Mouse (Mus musculus) urinary bladder, adult 2 months (tissue): ENCODE data around the gene Hoxd12. TPM values are rescaled to one million over a fixed set of nuclear protein-coding genes. Genes with fewer than 3 reads are reported as not detected.

Source experiments
- DNase-seq: peaks from one replicate; pipeline ENCODE4 v3.0.0; 2022; ENCODE audit warnings: low spot score
- polyA plus RNA-seq: library from polyadenylated mRNA; depleted of rRNA; stranded (reverse); fragments of >200 nt; gene quantifications from 2 replicates; pipeline ENCODE4 v1.2.3, GENCODE M21; 2012

Gene Hoxd12
- polyA plus RNA-seq, 1 experiment = 2.6 TPM

DNA sequence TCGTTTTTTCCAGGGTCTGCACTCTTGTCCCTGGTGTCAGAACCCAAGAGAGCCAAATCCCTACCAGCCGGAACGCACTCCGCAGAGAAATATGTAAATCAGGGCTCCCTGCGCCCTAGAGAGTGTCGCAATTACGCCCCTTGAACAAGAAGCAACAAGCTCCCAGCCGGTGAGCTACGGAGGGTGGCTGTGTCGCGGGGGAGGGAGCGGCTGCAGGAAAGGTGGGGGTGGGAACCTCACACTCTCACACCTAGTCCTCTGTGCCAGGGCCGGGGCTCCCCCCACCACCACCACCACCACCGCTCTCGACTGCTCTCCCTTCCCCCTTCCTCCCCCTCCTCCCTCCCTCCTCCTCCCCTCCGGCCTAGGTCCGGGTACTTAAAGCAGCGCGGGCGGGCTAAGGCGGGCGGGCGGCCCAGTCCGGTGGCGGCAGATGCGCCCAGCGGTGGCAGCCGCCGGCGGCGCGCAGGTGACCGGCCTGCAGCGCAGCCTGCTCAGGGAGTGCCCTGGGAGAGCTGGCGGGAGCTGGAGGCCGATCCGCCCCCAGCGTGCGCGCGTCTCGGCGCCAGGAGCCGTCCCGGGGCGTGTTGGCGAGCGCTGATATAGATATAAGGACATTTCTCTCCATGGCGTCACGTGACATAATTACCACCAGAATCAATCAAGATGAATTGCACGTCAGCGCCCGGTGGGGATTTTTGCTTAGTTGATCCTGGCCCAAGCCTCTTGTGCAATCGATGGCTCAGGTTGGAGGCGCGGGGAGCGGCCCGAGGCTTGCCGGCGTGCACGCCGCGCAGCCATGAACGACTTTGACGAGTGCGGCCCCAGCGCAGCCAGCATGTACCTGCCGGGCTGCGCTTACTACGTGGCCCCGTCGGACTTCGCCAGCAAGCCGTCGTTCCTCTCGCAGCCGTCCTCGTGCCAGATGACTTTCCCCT lies 7.0 kb downstream of the Hoxd12 start:
- DNase-seq = peak; percentile 57

DNA sequence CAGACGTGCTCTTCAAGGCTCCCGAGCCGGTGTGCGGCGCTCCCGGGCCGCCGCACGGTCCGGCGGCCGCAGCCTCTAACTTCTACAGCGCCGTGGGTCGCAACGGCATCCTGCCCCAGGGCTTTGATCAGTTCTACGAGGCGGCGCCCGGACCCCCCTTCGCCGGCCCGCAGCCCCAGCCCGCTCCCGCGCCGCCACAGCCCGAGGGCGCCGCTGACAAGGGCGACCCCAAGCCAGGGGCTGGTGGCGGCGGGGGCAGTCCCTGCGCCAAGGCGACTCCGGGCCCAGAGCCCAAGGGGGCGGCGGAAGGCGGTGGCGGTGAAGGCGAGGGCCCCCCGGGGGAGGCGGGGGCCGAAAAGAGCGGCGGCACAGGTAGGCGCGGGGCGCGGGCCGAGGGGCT lies 8.0 kb downstream of the Hoxd12 start:
- peak; percentile 32 for DNase-seq

DNA sequence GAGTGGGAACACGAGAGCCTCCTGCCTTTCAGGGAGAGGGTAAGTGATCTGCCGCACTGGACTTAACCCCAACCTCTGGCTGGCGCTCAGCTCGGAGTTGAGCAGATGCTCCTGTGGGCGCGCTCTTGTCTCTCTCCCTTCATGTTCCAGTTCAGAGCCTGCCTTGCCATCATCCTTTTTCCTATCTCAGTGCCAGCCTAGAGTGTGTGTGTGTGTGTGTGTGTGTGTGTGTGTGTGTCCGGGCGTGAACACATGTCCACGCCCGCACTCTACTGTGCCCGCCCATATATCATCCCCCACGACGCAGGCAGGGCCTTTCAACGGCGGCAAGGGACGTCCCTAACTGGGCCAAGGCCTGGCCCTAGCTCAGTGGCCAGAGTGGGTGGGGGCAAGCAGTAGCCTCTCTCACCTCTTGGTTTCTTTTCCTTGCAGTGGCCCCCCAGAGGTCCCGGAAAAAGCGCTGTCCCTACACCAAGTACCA lies 8.7 kb downstream of the Hoxd12 start:
- DNase-seq = no peak

DNA sequence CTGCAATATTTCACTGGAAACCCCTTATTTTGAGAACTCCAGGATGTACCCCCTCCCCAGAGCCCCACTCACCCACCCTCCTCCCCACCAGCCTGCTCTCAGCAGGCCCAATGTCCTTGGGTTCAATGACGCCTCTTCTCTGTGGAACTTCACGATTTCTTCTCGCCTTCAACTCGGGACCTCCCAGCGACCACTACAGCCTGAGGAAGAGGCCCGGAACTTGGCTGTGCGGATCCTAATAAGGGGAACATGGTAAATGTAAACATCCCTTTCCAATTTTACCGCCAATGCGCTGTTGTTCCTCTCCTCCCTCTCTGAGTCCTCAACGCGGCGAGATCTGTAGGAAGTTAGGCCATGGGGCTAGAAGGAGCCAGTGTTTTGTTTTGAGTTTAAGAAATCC lies 9.3 kb downstream of the Hoxd12 start:
- no peak for DNase-seq

DNA sequence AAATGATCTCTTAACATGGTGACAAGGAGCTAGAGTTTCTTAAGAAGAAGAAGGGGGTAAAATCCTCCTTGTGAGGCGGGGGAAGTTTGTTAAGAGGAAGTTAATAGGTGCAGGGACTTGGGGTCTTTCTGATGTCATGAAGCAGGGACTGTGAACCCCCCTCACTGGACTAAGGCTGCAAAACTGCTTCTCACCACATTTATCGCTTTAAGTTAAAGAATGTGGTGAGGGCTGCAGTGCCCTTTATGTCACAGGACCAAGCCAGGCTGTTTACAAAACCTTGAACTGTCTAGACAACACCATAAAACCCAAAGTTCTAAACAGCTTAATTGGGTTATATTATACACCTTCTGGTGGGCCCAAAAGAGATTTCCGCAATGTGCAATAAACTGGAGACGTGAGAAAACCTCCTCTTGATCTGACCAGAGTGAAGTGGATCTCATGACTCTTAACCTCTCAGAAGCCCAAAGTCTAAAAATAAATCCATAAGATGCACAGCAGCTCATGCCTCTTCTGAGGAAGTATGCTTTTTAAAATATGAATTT lies 10.3 kb downstream of the Hoxd12 start:
- no peak for DNase-seq

DNA sequence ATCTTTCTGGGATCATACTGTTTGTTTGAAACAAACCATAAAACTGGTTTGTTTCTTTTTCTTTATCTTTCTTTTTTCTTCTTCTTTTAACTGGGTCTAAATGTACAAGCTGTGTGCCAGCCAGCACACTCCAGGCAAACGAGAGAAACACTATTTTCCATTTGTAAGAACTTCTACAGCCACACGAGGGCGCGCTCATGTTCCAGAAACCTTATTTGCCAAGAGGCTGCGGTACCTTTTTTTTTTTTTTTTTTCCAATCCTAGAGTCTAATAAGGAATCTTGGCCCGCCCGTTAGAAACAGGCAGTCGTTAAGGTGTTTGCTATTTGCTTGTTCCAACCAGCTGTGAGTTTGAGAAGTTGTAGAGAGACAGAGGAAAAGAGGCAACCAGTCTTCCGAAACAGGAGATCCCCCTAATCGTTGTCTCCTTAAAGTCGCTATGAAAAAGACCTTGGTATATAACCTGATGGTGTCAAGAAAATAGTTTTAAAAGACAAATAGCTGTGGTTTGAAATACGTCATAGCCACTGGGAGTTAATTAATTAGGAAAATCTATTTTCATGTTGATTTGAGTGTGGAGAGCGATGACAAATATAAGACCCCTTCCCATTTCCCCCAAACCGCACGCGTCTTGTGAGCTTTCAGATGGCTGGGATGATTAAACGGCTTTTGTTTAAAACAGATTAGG lies 11.6 kb downstream of the Hoxd12 start:
- DNase-seq = no peak

DNA sequence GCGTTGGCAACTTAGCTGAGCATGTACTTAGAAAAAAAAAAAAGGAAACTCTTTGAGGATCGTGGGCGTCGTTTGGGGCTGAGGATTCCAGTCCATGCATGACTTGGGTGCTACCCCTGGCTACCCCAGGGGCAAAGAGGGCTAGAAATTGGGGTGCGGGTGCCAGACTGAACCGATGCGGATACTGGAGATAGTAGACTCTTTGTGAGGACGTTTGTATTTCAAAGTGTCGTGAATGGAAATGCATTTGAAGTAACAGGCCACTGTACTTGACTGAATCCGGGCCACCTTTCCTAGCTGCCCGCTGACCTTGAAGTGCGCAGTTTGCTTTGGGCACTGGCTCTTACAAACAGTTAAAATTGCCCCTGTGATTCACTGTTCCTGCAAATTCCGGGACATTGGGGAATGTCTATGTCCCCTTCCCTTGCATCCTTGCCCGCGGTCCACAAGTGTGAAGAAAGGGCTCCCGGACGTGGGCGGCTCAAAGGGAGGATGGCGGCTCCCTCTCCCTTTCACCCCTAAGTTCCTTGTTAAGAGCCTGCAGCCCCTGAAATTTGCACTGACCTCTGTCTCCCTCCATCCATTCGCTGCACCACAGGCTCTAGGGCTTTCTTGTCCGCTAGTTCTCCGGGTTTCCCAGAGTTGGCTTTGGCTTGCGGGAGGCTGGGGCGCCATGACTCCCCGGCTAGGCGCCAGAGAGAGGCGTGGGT lies 12.3 kb downstream of the Hoxd12 start:
- no peak for DNase-seq

DNA sequence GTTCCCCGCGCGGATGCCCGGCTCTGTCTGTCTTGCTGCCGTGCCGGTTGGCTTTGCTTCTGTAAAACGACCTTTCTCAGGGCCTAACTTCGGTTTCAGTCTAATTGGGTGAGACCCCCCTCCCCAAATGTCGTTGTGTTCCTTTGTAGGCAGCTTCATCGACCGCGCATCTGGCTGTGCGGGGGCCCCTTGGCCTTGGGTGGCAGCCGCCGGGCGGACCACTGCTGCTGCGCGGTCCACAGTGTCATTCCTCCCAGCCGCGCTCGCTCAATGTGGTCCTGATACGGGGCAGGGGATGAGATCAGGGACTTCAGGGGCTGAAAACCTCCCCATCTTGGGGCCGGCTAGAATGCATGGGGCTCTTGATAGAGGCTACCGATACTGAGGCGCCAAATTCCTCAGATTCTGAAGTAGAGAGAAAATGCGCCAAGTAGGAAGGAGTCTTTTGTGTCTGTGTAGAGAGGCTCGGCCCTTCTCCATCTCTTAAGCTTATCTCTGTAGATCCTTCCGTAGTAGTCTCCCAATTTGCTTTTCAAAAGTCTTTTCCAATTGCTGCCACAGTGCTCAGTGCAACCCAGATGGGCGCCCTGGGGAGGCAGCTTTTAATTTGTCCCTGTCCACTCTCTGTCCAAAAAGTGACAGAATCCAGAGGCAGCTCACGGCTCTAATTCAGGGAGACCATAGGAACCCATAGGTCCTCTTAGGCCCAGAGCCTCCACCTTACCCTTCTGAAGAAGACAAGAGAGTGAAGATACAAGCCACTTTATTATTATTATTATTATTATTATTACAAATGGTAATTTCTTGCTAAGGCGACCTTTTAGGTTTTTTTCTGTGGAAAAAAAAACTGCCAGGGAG lies 13.1 kb downstream of the Hoxd12 start:
- peak; percentile 12 for DNase-seq

DNA sequence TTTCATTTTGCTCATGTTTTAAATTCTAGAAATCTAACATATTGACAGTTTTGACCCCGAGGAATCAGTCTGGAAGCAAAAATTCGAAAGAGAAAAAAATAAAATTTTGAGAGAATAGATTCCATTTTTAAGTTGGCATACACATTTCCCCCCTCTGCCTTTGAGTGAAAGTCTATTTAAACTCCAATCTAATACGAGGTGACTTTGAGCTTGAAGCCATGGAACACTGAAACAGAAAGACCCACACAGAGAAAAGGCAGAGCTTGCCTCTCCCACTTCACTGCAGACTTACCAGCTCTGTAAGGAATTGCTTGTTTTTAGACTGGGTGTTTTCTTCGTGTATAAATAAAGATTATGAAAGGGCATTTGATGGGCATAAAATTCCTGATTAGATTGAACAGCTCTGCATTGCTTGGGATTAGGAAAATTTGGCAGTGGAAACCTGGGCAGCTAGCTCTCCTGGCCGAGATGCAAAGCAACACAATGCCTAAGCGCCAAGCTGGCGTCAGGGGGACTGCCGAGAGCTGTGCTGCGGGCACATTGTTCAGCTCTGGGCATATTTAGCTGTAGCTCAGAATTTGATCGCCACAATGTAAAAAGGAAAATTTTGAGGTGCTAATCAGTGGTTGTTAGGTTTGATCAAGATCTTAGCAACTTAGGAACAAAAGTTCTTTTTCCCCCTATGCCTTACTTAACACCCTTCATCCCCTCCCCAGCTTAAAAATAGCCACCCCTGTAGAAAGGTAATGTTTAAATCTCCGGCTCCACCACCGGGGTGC lies 14.2 kb downstream of the Hoxd12 start:
- peak; percentile 15 for DNase-seq

DNA sequence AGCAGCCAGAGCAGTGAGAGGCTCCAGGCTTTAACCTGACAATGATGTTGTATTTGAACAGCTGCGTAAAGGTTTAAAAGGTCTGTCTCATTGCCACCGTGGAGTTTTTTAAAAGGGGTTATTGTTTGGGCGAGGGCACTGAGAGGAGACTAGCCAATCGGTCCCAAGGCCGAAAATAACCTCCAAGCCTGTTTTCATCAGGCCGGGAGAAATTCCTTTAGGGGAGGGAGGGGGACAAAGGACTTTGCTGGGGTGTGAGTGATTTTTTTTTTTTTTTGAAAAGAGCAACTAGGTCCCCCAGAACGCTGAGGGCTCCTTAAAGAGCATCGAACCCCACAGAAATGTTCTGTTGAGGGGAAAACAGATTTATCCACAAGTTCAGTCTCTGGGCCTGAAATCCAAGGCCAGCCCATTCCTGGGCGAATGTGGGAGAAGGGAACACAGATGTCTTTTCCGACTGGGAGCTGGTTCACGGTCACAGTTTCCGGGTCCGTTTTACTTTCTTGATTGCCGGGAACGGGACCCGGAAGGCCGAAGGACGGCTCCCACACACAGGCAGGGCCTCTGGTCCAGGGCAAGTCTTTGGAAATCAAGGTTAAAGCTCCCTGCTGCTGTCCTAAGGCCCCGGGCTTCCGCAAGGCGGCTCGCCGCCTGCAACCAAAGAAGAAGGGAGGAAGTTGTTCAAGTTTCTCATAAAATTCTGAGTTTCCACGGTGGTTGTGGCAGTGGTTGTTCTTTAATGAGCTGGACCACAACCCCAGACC lies 14.9 kb downstream of the Hoxd12 start:
- peak; percentile 17 for DNase-seq

DNA sequence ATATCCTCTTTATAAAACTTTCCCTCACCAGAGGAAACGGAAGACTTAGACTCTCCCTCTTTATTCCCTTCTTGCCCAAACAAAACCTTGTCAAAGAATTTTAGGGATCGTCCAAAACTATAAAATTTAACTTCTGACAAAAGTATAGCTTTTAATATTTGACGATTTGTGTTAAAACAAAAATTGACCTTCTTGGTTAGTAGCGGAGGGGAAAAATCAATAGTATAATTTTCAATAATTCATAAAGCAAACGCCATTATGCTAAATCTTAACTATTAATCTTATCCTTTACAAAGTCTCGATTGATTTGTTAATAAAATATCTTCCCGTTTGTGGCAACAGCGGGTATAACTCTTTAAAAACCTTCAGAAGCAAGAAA lies 15.5 kb downstream of the Hoxd12 start:
- DNase-seq = no peak

DNA sequence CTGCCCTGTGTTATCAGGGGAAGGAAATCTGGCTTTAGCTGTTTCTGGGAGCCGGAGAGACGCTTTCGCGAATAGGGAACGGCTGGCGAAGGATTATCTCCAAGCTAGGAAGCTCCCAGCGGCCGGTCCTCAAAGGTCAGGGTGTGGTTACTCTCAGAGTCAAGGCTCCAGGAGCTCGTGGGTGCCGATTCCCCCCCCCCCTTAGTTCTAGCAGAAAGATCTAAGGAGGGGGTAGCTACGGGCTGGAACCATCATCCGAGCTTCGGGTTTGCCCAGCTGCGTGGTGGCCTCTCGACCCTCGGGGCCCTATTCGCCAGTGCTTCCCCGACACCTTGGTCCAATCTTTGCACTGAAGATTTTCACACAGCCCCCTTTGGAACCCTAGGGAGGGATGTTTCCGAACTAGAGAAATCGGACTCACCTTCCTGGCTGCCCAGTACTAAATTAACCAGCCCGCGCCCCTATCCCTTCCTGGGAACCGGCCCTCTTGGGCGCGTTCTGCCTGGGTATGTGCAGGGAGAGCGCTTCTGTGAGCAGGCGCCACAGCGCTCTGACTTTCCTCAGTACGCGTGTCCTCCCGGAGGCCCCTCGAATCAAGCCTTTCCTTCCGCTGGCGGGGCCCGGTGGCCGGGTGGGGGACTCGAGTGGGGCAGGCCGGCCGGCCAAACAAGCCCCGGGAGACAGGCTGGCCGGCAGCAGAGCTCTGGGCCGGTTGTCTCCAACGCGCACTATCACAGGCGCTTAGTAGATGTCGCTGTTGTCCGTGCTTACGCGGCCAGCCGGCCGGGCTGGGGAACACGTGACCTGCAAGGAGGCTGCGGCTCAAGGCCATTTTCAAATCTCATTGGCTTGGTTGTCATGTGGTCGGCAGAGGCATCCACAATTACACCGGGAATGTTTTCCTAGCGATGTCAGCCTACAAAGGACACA lies 16.5 kb downstream of the Hoxd12 start, which contains the start of gene Hoxd10:
Gene Hoxd10 (plus strand): TSS at position 903 of the 930 bp plus-strand sequence.
- peak; percentile 75 for DNase-seq

DNA sequence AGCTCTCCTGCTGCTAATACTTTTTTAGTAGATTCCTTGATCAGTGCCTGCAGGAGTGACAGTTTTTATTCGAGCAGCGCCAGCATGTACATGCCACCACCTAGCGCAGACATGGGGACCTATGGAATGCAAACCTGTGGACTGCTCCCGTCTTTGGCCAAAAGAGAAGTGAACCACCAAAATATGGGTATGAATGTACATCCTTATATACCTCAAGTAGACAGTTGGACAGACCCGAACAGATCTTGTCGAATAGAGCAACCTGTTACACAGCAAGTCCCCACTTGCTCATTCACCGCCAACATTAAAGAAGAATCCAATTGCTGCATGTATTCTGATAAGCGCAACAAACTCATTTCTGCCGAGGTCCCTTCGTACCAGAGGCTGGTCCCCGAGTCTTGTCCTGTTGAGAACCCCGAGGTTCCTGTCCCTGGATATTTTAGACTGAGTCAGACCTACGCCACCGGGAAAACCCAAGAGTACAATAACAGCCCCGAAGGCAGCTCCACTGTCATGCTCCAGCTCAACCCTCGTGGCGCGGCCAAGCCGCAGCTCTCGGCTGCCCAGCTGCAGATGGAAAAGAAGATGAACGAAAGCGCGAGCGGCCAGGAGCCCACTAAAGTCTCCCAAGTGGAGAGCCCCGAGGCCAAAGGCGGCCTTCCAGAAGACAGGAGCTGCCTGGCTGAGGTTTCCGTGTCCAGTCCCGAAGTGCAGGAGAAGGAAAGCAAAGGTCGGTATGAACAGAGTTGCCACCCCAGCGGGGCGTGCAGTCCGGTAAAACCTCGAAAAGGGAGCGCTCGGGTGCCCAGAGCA lies 17.4 kb downstream of the Hoxd12 start:
- DNase-seq = no peak

DNA sequence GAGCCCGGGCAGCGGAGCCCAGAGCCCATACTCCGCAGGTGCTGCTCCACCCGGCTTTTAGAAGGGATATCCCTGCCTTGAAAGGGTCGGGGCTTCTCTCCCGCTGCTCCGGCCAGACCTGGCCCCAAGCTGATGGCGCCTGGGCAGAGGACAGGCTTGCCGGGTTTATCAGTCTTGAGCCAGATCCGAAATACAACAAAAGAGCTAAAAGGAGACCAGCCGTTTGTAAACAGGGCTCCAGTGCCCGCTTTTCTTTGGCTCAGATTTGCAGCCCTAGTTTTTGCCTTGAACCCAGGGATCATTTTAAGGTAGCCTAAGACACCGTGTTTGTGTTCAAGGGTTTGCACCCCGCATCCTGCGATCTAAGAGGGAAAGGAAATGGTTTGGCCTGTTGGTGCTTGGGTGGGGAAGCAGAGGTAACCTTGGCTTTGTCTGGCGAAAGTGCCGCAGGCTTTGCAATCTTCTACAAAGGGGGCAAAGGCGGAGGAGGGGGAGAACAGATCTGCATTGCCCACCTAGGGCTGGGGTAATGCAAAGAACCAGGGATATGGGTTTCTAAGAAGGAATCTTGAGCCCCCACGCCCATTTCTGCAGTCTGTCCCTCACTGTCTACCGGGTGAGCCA lies 18.1 kb downstream of the Hoxd12 start:
- DNase-seq = no peak

DNA sequence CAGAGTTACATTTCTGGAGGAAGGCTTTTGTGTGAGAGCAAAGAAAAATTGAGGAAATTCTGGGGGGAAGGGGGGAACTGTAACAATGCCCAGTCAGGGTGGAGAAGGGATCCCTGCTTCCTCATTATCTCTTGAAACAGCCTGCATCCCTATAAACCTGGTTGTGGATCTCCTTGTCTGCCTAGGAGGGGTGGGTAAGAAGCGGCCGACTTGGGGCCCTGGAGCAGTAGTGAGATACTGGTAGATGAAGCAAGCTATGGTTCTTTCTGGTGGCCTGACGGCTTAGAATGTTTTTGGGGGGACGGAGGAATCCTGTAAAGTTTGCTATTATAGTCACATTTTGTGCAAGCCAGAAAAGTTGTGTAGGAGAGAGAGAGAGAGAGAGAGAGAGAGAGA lies 18.6 kb downstream of the Hoxd12 start:
- no peak for DNase-seq

DNA sequence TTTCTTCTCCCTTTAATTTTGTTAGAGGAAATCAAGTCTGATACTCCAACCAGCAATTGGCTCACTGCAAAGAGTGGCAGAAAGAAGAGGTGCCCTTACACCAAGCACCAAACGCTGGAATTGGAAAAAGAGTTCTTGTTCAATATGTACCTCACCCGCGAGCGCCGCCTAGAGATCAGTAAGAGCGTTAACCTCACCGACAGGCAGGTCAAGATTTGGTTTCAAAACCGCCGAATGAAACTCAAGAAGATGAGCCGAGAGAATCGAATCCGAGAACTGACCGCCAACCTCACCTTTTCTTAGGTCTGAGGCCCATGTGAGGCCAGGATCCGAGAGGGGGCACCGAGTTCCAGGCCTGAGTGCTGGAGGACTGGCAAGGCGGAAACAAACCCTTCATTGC lies 19.3 kb downstream of the Hoxd12 start:
- DNase-seq = no peak

DNA sequence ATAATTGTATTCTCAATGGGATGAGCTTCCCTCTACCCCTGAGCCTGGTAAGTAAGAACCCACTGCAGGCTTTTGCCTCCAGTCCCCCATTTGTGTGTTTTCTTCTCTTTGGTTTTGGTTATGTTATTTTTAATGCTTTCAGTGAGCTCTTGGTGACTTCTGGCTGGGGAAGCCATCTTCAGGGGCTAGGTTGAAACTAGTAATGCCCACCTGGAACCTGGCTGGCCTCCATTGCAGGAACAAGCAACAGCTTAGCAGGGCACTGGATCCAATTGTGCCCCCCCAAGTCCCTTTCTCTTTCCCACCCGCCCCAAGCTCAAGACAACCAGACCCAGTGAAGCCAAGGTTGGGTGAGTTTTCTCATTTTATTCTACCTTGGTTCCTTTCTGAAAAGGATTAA lies 20.6 kb downstream of the Hoxd12 start:
- DNase-seq = no peak
